Comparison of ENCODE assay signal across 8 mouse cellular contexts in the genomic region with DNA sequence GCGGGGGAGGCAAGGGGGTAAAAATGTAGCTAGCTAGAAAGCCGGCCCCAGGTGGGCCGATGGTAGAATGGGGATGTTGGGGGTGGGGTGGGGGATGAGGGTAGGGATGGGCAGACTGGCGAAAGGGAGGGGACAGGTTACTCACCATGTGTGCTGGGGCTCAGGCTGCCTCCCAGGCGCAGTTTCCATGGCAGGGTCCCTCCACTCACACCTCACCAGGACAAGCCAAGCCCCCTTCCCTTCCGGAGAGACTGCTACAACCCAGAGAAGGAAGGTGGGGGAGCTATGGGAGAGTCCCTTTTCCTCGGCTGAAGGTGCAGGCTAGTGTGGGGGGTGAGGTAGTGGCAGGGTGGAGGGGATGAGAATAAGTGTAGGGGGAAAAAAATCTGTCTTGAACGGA. TPM values are rescaled to one million over a fixed set of nuclear protein-coding genes. Genes with fewer than 3 reads are reported as not detected.
DNase-seq lines count a peak whose midpoint lies in the region; ATAC-seq and TF ChIP-seq lines count a peak whose summit lies in the region.
"Had no signal": no experiment of that assay in that cellular context is flagged by ENCODE, and none has a peak within 500 bp of the region (broad histone marks: within the 10 kb centered on the region; RNA-seq: fewer than 3 reads in every experiment).

No protein-coding gene starts in this region.

- H3K27me3 ChIP-seq in liver, embryonic 11.5 days (replicated peaks; ENCODE audit: control insufficient read depth, insufficient read depth, low read length) = peaks cover 68% of the 10 kb centered on the region
- peaks cover 37% of the 10 kb centered on the region for H3K27me3 ChIP-seq in embryonic facial prominence, embryonic 11.5 days (ENCODE audit: control insufficient read depth, insufficient read depth, low read length)
- no peaks in the 10 kb centered on the region for H3K27me3 ChIP-seq in hindbrain, embryonic 15.5 days
- H3K27me3 ChIP-seq in neural tube, embryonic 15.5 days (replicated peaks) = peaks cover 11% of the 10 kb centered on the region; the same call in 1 of the 2 replicates
- H3K27me3 ChIP-seq in kidney, adult 2 months (replicated peaks; ENCODE audit: control insufficient read depth, insufficient read depth, low read length) = no peaks in the 10 kb centered on the region; the same call in 1 of the 2 replicates

- WGBS in liver, embryonic 11.5 days = 7% methylated on average over 8 of the region's 8 CpGs
- WGBS in embryonic facial prominence, embryonic 11.5 days = 0% methylated on average over 8 of the region's 8 CpGs
- WGBS in hindbrain, embryonic 15.5 days = 1% methylated on average over 8 of the region's 8 CpGs
- WGBS in neural tube, embryonic 15.5 days = 0% methylated on average over 8 of the region's 8 CpGs
- WGBS in kidney, adult 2 months = 4% methylated on average over 8 of the region's 8 CpGs

- no peak for DNase-seq in liver, embryonic 11.5 days (ENCODE audit: low spot score)
- no peak for DNase-seq in liver
- DNase-seq in embryonic facial prominence, embryonic 11.5 days (ENCODE audit: low spot score) = no peak
- DNase-seq in layer of hippocampus, adult 11-12 months (ENCODE audit: low spot score) = no peak
- no peak for DNase-seq in kidney, adult 2 months
- DNase-seq: adrenal gland, adult 8-10 months had no signal

- peaks cover 15% of the 10 kb centered on the region for H3K4me1 ChIP-seq in liver, embryonic 11.5 days (replicated peaks; ENCODE audit: control insufficient read depth, insufficient read depth, low read length)
- peaks cover 3% of the 10 kb centered on the region for H3K4me1 ChIP-seq in embryonic facial prominence, embryonic 11.5 days (ENCODE audit: control insufficient read depth, insufficient read depth, low read length)
- peaks cover 56% of the 10 kb centered on the region for H3K4me1 ChIP-seq in hindbrain, embryonic 15.5 days (replicated peaks)
- peaks cover 53% of the 10 kb centered on the region for H3K4me1 ChIP-seq in neural tube, embryonic 15.5 days
- 0 out of 2 replicates have a peak, but pooled peaks cover 4% of the 10 kb centered on the region for H3K4me1 ChIP-seq in kidney, adult 2 months (ENCODE audit: control insufficient read depth, insufficient read depth, low read length)

- 0 out of 2 replicates have a peak overlapping the region, but pooled peaks have one; percentile 58 for H3K4me3 ChIP-seq in liver, embryonic 11.5 days (ENCODE audit: low read depth, low read length)
- peak overlapping the region; percentile 58 for H3K4me3 ChIP-seq in embryonic facial prominence, embryonic 11.5 days (ENCODE audit: low read depth, low read length)
- H3K4me3 ChIP-seq in hindbrain, embryonic 15.5 days = peak overlapping the region; percentile 76
- H3K4me3 ChIP-seq in neural tube, embryonic 15.5 days (replicated peaks) = peak overlapping the region; percentile 78
- no peak overlapping the region for H3K4me3 ChIP-seq in kidney, adult 2 months (ENCODE audit: insufficient read depth, low read depth, low read length)

- TF ChIP-seq CTCF in kidney, adult 2 months (conservative IDR thresholded peaks at IDR 0.05; ENCODE audit: insufficient read depth, insufficient read length, low read depth, low read length) = no peak

- no peak for TF ChIP-seq POLR2A in kidney, adult 2 months (IDR thresholded peaks at IDR 0.05; ENCODE audit: low read depth, low read length)

- peak overlapping the region; percentile 90 for H3K4me2 ChIP-seq in liver, embryonic 11.5 days
- H3K4me2 ChIP-seq in embryonic facial prominence, embryonic 11.5 days (ENCODE audit: low read depth, low read length) = peak overlapping the region; percentile 100
- H3K4me2 ChIP-seq in hindbrain, embryonic 15.5 days = peak overlapping the region; percentile 74
- peak overlapping the region; percentile 84 for H3K4me2 ChIP-seq in neural tube, embryonic 15.5 days

- no peaks in the 10 kb centered on the region for H3K36me3 ChIP-seq in liver, embryonic 11.5 days (ENCODE audit: control insufficient read depth, insufficient read depth, low read length)
- no peaks in the 10 kb centered on the region for H3K36me3 ChIP-seq in embryonic facial prominence, embryonic 11.5 days (replicated peaks; ENCODE audit: control insufficient read depth, insufficient read depth, low read depth, low read length)
- peaks cover 11% of the 10 kb centered on the region; the same call in 1 of the 2 replicates for H3K36me3 ChIP-seq in hindbrain, embryonic 15.5 days
- peaks cover 7% of the 10 kb centered on the region for H3K36me3 ChIP-seq in neural tube, embryonic 15.5 days
- no peaks in the 10 kb centered on the region for H3K36me3 ChIP-seq in kidney, adult 2 months (ENCODE audit: control insufficient read depth, insufficient read depth, low read length)

- no peak overlapping the region for H3K27ac ChIP-seq in liver, embryonic 11.5 days (ENCODE audit: low read depth, low read length)
- no peak overlapping the region for H3K27ac ChIP-seq in embryonic facial prominence, embryonic 11.5 days (replicated peaks; ENCODE audit: low read depth, low read length)
- H3K27ac ChIP-seq in hindbrain, embryonic 15.5 days (replicated peaks) = peak overlapping the region; percentile 96
- peak overlapping the region; percentile 96 for H3K27ac ChIP-seq in neural tube, embryonic 15.5 days (replicated peaks)
- H3K27ac ChIP-seq in kidney, adult 2 months (ENCODE audit: insufficient read depth, low read depth, low read length) = no peak overlapping the region

- no peaks in the 10 kb centered on the region for H3K9me3 ChIP-seq in liver, embryonic 11.5 days (ENCODE audit: control insufficient read depth, low read length)
- no peaks in the 10 kb centered on the region for H3K9me3 ChIP-seq in embryonic facial prominence, embryonic 11.5 days (replicated peaks; ENCODE audit: control insufficient read depth, low read length)
- H3K9me3 ChIP-seq in hindbrain, embryonic 15.5 days = no peaks in the 10 kb centered on the region
- no peaks in the 10 kb centered on the region for H3K9me3 ChIP-seq in neural tube, embryonic 15.5 days (replicated peaks)

- no peak for ATAC-seq in liver, embryonic 11.5 days (replicated peaks; ENCODE audit: low FRiP score)
- ATAC-seq in embryonic facial prominence, embryonic 11.5 days (replicated peaks; ENCODE audit: insufficient number of reproducible peaks, low FRiP score, low TSS enrichment, low read depth) = no peak
- peak; percentile 35 for ATAC-seq in hindbrain, embryonic 15.5 days (ENCODE audit: low FRiP score, low read depth)
- ATAC-seq in neural tube, embryonic 15.5 days (ENCODE audit: low FRiP score) = peak; percentile 24

- no peak overlapping the region for H3K9ac ChIP-seq in liver, embryonic 11.5 days (ENCODE audit: low read depth, low read length)
- H3K9ac ChIP-seq in embryonic facial prominence, embryonic 11.5 days (replicated peaks; ENCODE audit: low read length) = 0 out of 2 replicates have a peak overlapping the region, but pooled peaks have one; percentile 6
- H3K9ac ChIP-seq in hindbrain, embryonic 15.5 days = peak overlapping the region; percentile 93
- peak overlapping the region; percentile 82 for H3K9ac ChIP-seq in neural tube, embryonic 15.5 days (replicated peaks)

RNA-seq across cellular contexts. Expression of a gene that starts 0.9 kb away (rescaled TPM):
- polyA plus RNA-seq in liver, embryonic 11.5 days (2014; fragmentation: Nextera tagmentation; extraction: Ambion mirVana) = 0.44 and 0.60 TPM in 2 replicates
- polyA plus RNA-seq in embryonic facial prominence, embryonic 11.5 days (2014; fragmentation: Nextera tagmentation; extraction: Ambion mirVana) = 1.2 and 1.3 TPM in 2 replicates
- 33.6 and 40.7 TPM in 2 replicates for polyA plus RNA-seq in hindbrain, embryonic 15.5 days (2015; fragmentation: Nextera tagmentation; extraction: Ambion mirVana)
- polyA plus RNA-seq in neural tube, embryonic 15.5 days (2015; fragmentation: Nextera tagmentation; extraction: Ambion mirVana) = 30.6 and 37.0 TPM in 2 replicates
- 0.19 and 0.25 TPM in 2 replicates for polyA plus RNA-seq in kidney, adult 2 months (2012; rRNA removed)

RNA-seq across cellular contexts. Expression of a gene that starts 9.5 kb away (rescaled TPM):
- 45.1 and 52.9 TPM in 2 replicates for polyA plus RNA-seq in liver, embryonic 11.5 days (2014; fragmentation: Nextera tagmentation; extraction: Ambion mirVana)
- 8.4 and 13.4 TPM in 2 replicates for polyA plus RNA-seq in embryonic facial prominence, embryonic 11.5 days (2014; fragmentation: Nextera tagmentation; extraction: Ambion mirVana)
- 7.3 and 7.9 TPM in 2 replicates for polyA plus RNA-seq in hindbrain, embryonic 15.5 days (2015; fragmentation: Nextera tagmentation; extraction: Ambion mirVana)
- polyA plus RNA-seq in neural tube, embryonic 15.5 days (2015; fragmentation: Nextera tagmentation; extraction: Ambion mirVana) = 6.2 and 12.4 TPM in 2 replicates
- polyA plus RNA-seq in kidney, adult 2 months (2012; rRNA removed) = 28.2 and 29.6 TPM in 2 replicates

RNA-seq across cellular contexts. Expression of a gene that starts 21.3 kb away (rescaled TPM):
- 10.5 and 12.6 TPM in 2 replicates for polyA plus RNA-seq in liver, embryonic 11.5 days (2014; fragmentation: Nextera tagmentation; extraction: Ambion mirVana)
- 19.0 and 19.6 TPM in 2 replicates for polyA plus RNA-seq in embryonic facial prominence, embryonic 11.5 days (2014; fragmentation: Nextera tagmentation; extraction: Ambion mirVana)
- 29.4 and 32.6 TPM in 2 replicates for polyA plus RNA-seq in hindbrain, embryonic 15.5 days (2015; fragmentation: Nextera tagmentation; extraction: Ambion mirVana)
- polyA plus RNA-seq in neural tube, embryonic 15.5 days (2015; fragmentation: Nextera tagmentation; extraction: Ambion mirVana) = 27.9 and 31.6 TPM in 2 replicates
- 12.1 and 13.8 TPM in 2 replicates for polyA plus RNA-seq in kidney, adult 2 months (2012; rRNA removed)

RNA-seq across cellular contexts. Expression of a gene that starts 23.7 kb away (rescaled TPM):
- 2.1 and 2.8 TPM in 2 replicates for polyA plus RNA-seq in liver, embryonic 11.5 days (2014; fragmentation: Nextera tagmentation; extraction: Ambion mirVana)
- polyA plus RNA-seq in embryonic facial prominence, embryonic 11.5 days (2014; fragmentation: Nextera tagmentation; extraction: Ambion mirVana) = 4.5 and 6.0 TPM in 2 replicates
- 24.0 and 24.9 TPM in 2 replicates for polyA plus RNA-seq in hindbrain, embryonic 15.5 days (2015; fragmentation: Nextera tagmentation; extraction: Ambion mirVana)
- 20.3 and 24.5 TPM in 2 replicates for polyA plus RNA-seq in neural tube, embryonic 15.5 days (2015; fragmentation: Nextera tagmentation; extraction: Ambion mirVana)
- polyA plus RNA-seq in kidney, adult 2 months (2012; rRNA removed) = 2.1 TPM in 2 replicates

Comparison
In these comparisons a context has a peak if more than half of its experiments do, and no peak if none do; other contexts are left out.
1. ATAC-seq: peak in hindbrain, embryonic 15.5 days (single experiment) and neural tube, embryonic 15.5 days (single experiment); none in liver, embryonic 11.5 days (single experiment) and embryonic facial prominence, embryonic 11.5 days (single experiment).
2. H3K27ac ChIP-seq: peak in hindbrain, embryonic 15.5 days (single experiment) and neural tube, embryonic 15.5 days (single experiment); none in liver, embryonic 11.5 days (single experiment), embryonic facial prominence, embryonic 11.5 days (single experiment) and kidney, adult 2 months (single experiment).
3. RNA of a gene that starts 0.9 kb away (polyA plus RNA-seq): 33.6 to 40.7 TPM in hindbrain, embryonic 15.5 days and 30.6 to 37.0 TPM in neural tube, embryonic 15.5 days; 1.2 to 1.3 TPM in embryonic facial prominence, embryonic 11.5 days, 0.44 to 0.60 TPM in liver, embryonic 11.5 days and 0.19 to 0.25 TPM in kidney, adult 2 months; every median in the first group is over 10 times any median in the second.
4. Peak in every context shown above with its lines, with median percentiles within 50 percentile points of each other: H3K4me2 ChIP-seq.